Mouse (Mus musculus): ENCODE data around the gene Camk1d. TPM values are rescaled to one million over a fixed set of nuclear protein-coding genes. Genes with fewer than 3 reads are reported as not detected.

The Camk1d gene
- polyA plus RNA-seq, 1 experiment from 2014 or later = 0.84 TPM

GRCm38 (mm10) chr2:5732047-5732446 is 17.7 kb upstream of the Camk1d start:
- peaks cover 6% of the 10 kb centered on the region; the same call in 1 of the 2 replicates for H3K4me1 ChIP-seq
- no peak overlapping the region for H3K4me3 ChIP-seq
- 85% methylated on average over 5 of the region's 5 CpGs for WGBS
- H3K36me3 ChIP-seq = no peaks in the 10 kb centered on the region
- no peaks in the 10 kb centered on the region for H3K9me3 ChIP-seq (replicated peaks)
- H3K27ac ChIP-seq = no peak overlapping the region
- no peaks in the 10 kb centered on the region for H3K27me3 ChIP-seq (ENCODE audit: low read depth, poor library complexity, severe bottlenecking)
- DNase-seq (ENCODE audit: low spot score) = no peak

DNA sequence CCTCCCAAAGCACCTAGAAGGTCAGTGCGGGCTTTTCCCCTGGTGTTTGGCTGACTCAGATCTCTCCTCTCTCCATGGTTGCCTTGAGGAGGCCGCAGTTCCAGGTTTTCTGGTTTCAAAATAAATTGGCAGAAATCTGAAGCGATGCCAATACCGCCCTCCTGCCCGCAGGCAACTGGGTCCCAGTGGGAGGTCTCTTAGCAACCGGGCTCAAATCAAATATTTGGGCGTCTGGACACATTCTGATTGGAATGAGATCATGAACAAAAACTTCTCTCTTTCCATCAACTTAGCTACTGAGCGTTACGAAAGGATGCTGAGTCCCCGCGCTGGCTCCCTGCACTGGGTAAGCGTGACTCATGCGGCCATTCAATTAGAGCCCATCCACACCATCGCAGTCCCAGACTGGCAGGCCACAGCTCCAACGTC is 16.1 kb upstream of the Camk1d start:
- no peak for DNase-seq (ENCODE audit: low spot score)

GRCm38 (mm10) chr2:5729931-5730330 is 15.6 kb upstream of the Camk1d start:
- H3K4me3 ChIP-seq = no peak overlapping the region
- H3K4me1 ChIP-seq = peaks cover 15% of the 10 kb centered on the region
- no peaks in the 10 kb centered on the region for H3K27me3 ChIP-seq (ENCODE audit: low read depth, poor library complexity, severe bottlenecking)
- no peaks in the 10 kb centered on the region for H3K9me3 ChIP-seq (replicated peaks)
- H3K36me3 ChIP-seq = no peaks in the 10 kb centered on the region
- 86% methylated on average over 7 of the region's 7 CpGs for WGBS
- DNase-seq (ENCODE audit: low spot score) = no peak
- no peak overlapping the region for H3K27ac ChIP-seq

More for the DNA sequence above, 16.1 kb upstream of the Camk1d start:
- no peaks in the 10 kb centered on the region for H3K9me3 ChIP-seq (replicated peaks)
- no peaks in the 10 kb centered on the region for H3K27me3 ChIP-seq (ENCODE audit: low read depth, poor library complexity, severe bottlenecking)
- no peaks in the 10 kb centered on the region for H3K36me3 ChIP-seq
- H3K4me1 ChIP-seq = peaks cover 10% of the 10 kb centered on the region
- no peak overlapping the region for H3K4me3 ChIP-seq
- H3K27ac ChIP-seq = no peak overlapping the region
- WGBS = 83% methylated on average over 15 of the region's 15 CpGs

- Histone ChIP-seq H3K27ac (peak overlapping the region; percentile 51), H3K4me3 (0 out of 2 replicates have a peak overlapping the region, but pooled peaks have one; percentile 10), H3K4me1 (peaks cover 15% of the 10 kb centered on the region), H3K9me3 (replicated peaks) (no peaks in the 10 kb centered on the region), H3K27me3 (ENCODE audit: low read depth, poor library complexity, severe bottlenecking) (no peaks in the 10 kb centered on the region), H3K36me3 (no peaks in the 10 kb centered on the region)
- DNase-seq (ENCODE audit: low spot score) = peak; percentile 32
- WGBS = 10% methylated on average over 8 of the region's 8 CpGs
These were observed 10.8 kb upstream of the Camk1d start for GRCm38 (mm10) chr2:5725028-5725701.

GRCm38 (mm10) chr2:5717675-5718074 is 3.4 kb upstream of the Camk1d start:
- no peaks in the 10 kb centered on the region for H3K36me3 ChIP-seq
- peaks cover 38% of the 10 kb centered on the region for H3K27me3 ChIP-seq (ENCODE audit: low read depth, poor library complexity, severe bottlenecking)
- no peak for DNase-seq (ENCODE audit: low spot score)
- no peak overlapping the region for H3K4me3 ChIP-seq
- H3K9me3 ChIP-seq (replicated peaks) = no peaks in the 10 kb centered on the region
- H3K4me1 ChIP-seq = peaks cover 28% of the 10 kb centered on the region
- H3K27ac ChIP-seq = no peak overlapping the region
- 89% methylated on average over 6 of the region's 6 CpGs for WGBS

GRCm38 (mm10) chr2:5715544-5715943 is 1.2 kb upstream of the Camk1d start:
- no peak for DNase-seq (ENCODE audit: low spot score)
- WGBS = 20% methylated on average over 2 of the region's 2 CpGs
- H3K4me1 ChIP-seq = peaks cover 29% of the 10 kb centered on the region
- peaks cover 57% of the 10 kb centered on the region for H3K27me3 ChIP-seq (ENCODE audit: low read depth, poor library complexity, severe bottlenecking)
- H3K27ac ChIP-seq = no peak overlapping the region
- H3K36me3 ChIP-seq = no peaks in the 10 kb centered on the region
- H3K9me3 ChIP-seq (replicated peaks) = no peaks in the 10 kb centered on the region
- H3K4me3 ChIP-seq = no peak overlapping the region; the same call in 1 of the 2 replicates

GRCm38 (mm10) chr2:5715054-5715410 is 717 bp upstream of the Camk1d start:
- no peaks in the 10 kb centered on the region for H3K9me3 ChIP-seq (replicated peaks)
- peaks cover 57% of the 10 kb centered on the region for H3K27me3 ChIP-seq (ENCODE audit: low read depth, poor library complexity, severe bottlenecking)
- H3K4me3 ChIP-seq = peak overlapping the region; percentile 73
- peak overlapping the region; percentile 76 for H3K27ac ChIP-seq
- H3K4me1 ChIP-seq = peaks cover 29% of the 10 kb centered on the region
- WGBS = under 1% methylated on average over 19 of the region's 19 CpGs
- no peaks in the 10 kb centered on the region for H3K36me3 ChIP-seq
- DNase-seq (ENCODE audit: low spot score) = no peak

- Histone ChIP-seq H3K27me3 (ENCODE audit: low read depth, poor library complexity, severe bottlenecking) (peaks cover 57% of the 10 kb centered on the region), H3K4me3 (peak overlapping the region; percentile 73), H3K27ac (peak overlapping the region; percentile 76), H3K4me1 (peaks cover 29% of the 10 kb centered on the region), H3K9me3 (replicated peaks) (no peaks in the 10 kb centered on the region), H3K36me3 (no peaks in the 10 kb centered on the region)
- peak; percentile 50 for DNase-seq (ENCODE audit: low spot score)
- under 1% methylated on average over 49 of the region's 49 CpGs for WGBS
These were observed 747 bp downstream of the Camk1d start for GRCm38 (mm10) chr2:5713325-5714210.

DNA sequence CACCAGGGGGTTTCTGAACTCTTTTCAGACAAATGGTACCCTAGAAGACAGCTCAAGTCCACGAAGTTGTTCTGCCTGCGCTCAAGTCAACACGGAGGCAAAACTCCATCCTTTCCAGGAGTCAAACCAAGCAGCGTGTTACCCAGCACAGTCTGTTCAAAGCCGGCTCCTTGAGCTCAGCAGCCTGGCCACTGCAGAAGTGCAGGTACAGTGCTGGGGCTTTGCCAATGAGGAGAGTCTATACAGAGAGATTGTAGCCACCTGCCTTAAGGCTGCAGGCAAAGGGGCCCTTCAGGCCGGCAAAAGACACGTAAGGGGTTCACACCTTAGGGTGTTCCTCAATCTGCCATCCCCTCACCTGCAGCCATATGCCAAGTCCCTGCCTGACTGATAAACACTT is 2.1 kb downstream of the Camk1d start:
- Histone ChIP-seq H3K27me3 (ENCODE audit: low read depth, poor library complexity, severe bottlenecking) (peaks cover 57% of the 10 kb centered on the region), H3K4me1 (peaks cover 29% of the 10 kb centered on the region), H3K27ac (no peak overlapping the region), H3K4me3 (no peak overlapping the region), H3K9me3 (replicated peaks) (no peaks in the 10 kb centered on the region), H3K36me3 (no peaks in the 10 kb centered on the region)
- no peak for DNase-seq (ENCODE audit: low spot score)
- 50% methylated on average over 7 of the region's 7 CpGs for WGBS

- Histone ChIP-seq H3K27ac (no peak overlapping the region), H3K36me3 (no peaks in the 10 kb centered on the region), H3K4me3 (no peak overlapping the region), H3K27me3 (ENCODE audit: low read depth, poor library complexity, severe bottlenecking) (peaks cover 41% of the 10 kb centered on the region), H3K9me3 (replicated peaks) (no peaks in the 10 kb centered on the region), H3K4me1 (peaks cover 23% of the 10 kb centered on the region)
- 87% methylated on average over 4 of the region's 4 CpGs for WGBS
- no peak for DNase-seq (ENCODE audit: low spot score)
These were observed 4.4 kb downstream of the Camk1d start for GRCm38 (mm10) chr2:5709911-5710310.

DNA sequence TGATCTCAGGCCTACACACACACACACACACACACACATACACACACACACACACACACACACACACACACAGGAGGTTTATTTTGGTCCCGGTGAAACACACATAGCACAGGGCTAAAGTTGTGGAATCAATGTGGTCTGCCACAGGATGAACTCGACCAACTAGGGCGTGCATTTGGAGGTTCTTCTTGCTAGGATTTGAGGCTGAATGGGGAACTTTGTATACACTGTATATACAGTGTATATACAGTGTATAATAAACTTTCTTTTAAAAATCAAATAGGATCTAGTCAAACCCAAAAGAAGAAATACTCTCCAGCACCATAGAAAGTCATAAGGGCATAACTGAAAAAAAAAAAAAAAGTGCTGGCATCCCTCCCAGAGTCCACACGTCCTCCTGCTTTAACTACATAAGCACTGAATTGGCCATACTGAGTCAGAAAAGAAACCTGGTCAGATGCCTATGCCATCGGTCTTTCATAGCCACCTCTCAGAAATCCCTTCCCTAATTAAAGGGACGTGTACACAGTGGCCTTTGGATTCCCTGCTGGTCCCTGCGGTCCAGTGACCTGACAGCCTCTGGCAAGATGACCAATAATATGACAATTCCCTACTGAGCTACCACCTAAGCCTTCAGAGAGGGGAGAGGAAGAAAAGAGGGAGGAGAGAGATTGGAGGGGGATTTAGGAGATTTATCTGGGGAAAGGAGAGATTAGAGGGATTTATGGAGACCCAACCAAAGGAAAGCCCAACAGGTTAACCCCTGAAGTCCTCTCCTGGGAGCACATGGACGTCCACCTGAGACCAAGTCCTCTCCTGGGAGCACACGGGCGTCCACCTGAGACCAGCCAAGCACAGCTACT is 6.2 kb downstream of the Camk1d start:
- DNase-seq (ENCODE audit: low spot score) = no peak
- WGBS = 79% methylated on average over 10 of the region's 10 CpGs
- no peak overlapping the region for H3K4me3 ChIP-seq

DNA sequence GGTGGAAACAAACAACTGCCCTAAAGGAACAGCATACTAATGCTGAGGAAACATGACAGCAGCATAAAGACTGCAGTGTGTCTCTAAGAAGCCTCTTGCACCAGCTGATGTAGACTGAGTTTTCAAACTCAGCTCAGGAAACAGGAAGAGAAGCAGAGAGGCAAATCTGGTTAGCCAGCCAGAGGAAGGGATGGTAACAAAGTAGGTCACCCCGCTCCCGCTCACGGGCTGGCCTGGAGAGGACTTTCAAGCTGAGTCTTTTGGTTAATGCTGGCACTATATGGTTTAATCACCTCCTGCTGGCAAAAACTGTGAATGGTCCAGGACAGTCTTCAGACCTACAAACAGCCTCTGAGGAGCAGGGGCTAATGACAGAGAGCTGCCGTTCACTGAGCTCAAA is 7.7 kb downstream of the Camk1d start:
- no peak for DNase-seq (ENCODE audit: low spot score)
- Histone ChIP-seq H3K4me1 (no peaks in the 10 kb centered on the region), H3K4me3 (no peak overlapping the region), H3K9me3 (replicated peaks) (no peaks in the 10 kb centered on the region), H3K27ac (no peak overlapping the region), H3K27me3 (ENCODE audit: low read depth, poor library complexity, severe bottlenecking) (peaks cover 8% of the 10 kb centered on the region), H3K36me3 (no peaks in the 10 kb centered on the region)
- WGBS = 81% methylated on average over 4 of the region's 4 CpGs

More for the DNA sequence above, 6.2 kb downstream of the Camk1d start:
- H3K9me3 ChIP-seq (replicated peaks) = no peaks in the 10 kb centered on the region
- peaks cover 23% of the 10 kb centered on the region for H3K27me3 ChIP-seq (ENCODE audit: low read depth, poor library complexity, severe bottlenecking)
- H3K27ac ChIP-seq = no peak overlapping the region
- peaks cover 5% of the 10 kb centered on the region for H3K4me1 ChIP-seq
- no peaks in the 10 kb centered on the region for H3K36me3 ChIP-seq

Data from limb, embryonic 10.5 days (tissue).